Mouse (Mus musculus): Measurements from ENCODE around the gene Rgs7.

GRCm38 (mm10) chr1:175307604-175308003, 184.7 kb downstream of the Rgs7 start:
- TF ChIP-seq CTCF (IDR thresholded peaks at IDR 0.05; ENCODE audit: low read depth, low read length) (no peak), POLR2A (IDR thresholded peaks at IDR 0.05; ENCODE audit: borderline replicate concordance, low read depth, low read length) (no peak)
